Mouse (Mus musculus) cerebellum, postnatal 14 days (tissue): ENCODE data around the gene Dnajb6.
A peak's percentile ranks its signal among the peaks of the same experiment; 100 is the strongest.
"Not testable (repeated sequence)": the region's sequence is repeated elsewhere in the genome, so short reads cannot be mapped to it uniquely, and the experiment has no call there.

Experiments
- DNase-seq, 2 experiments: peaks; one replicate each; pipeline ENCODE4 v3.0.0; 2021; ENCODE audit warnings: mixed read lengths in 2 of 2

Dnajb6 gene

DNA sequence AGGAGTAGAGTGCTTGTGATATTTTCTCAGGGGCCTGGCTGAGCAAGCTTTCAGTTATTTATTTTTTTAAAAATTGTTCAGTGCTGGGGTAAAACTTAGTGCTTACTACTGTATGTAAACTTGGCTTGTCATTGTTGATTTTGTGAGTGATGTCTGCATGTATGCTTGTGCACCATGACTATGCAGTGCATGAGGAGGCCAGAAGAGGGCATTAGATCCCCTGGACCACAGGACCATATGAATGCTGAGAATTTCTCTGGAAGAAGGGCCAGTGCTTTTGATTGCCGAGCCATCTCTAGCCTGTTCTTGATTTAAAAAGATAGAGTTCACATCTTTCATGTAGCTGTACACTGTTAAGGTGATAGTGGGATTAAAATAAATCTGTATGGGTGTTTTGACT lies 35.4 kb downstream of the Dnajb6 start:
- peak; percentile 45 to 65 for DNase-seq

DNA sequence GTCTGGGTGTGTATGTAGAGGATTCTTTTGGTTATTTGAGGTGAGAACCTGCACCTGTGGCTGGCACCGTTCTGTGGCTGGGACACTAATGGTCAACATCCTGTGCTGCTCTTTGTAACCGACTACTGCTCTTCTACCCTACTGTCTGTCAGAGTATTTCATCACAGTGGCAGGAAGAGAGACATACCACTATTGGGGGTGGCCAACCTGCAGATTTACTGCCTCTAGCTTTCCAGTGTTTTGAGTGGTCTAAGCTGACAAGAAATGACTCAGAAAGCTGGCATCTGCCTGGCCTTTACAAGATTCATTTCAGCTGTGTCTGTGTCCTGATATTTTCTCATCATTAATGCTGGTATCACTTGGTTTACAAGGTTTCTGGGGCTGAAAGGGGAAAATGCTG lies 36.5 kb downstream of the Dnajb6 start:
- no peak for DNase-seq

DNA sequence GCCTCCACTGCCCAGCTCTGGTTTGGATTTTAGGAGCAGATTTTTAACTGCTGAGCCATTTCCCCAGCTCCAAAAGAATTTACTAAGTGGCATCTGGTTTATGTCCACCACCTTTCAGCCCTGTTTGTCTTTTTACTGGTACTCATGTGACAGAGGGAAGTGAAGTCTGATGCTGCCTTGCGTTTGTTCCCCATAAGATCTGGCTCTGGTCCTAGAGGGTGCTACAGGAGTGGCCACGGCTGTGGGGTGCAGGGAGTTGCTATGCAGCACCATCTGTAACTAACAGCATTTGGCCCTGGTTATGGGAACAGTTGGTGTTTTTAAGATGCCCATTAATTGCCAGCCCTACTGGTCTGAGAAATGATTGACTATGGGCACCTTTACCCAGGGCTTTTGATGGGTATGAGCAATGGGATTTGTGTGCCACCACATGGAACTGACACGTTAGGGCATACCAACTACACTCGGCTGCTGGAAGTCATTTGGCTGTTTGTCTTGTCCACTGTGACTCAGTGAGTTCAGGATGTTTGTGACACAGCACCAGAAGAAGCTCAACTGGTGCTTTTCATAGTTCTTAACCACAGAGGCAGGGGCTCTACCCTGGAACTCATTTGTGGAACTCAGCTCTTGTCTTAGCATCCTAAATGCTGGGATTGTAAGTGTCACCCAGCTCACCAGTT lies 37.3 kb downstream of the Dnajb6 start:
- peak; percentile 66 to 81 for DNase-seq

DNA sequence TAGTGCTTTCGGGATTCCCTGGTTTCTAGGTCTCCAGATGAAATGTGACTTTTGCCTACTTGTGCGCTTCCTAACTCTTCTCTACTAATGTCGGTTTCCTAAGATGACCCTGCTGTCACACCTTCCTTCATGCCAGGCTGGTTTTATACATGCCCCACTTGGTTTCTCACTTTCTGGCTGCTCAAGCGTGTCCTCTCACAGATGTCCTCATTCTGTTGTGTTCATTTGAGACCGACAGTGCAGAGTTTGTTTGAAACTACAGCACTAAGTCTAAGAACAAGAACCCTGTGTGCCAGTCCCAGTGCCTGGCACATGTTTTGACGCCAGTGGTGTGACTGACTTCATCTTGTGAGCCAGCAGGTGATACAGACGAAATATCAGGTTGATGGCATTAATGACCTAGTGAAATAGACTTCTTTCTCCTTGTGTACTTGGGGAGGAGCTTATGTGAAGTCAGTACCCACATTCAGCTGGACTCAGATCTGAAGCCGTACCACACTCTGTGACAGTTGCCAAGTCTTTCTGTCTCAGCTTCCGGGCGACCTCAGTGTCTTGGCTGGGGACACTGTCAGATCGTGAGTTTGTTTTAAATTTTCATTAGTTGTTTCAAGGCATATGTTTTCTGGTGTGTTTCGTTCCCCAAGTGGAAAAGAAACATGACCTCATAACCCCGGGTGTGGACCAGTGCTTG lies 38.1 kb downstream of the Dnajb6 start:
- peak; percentile 49 to 69 for DNase-seq

DNA sequence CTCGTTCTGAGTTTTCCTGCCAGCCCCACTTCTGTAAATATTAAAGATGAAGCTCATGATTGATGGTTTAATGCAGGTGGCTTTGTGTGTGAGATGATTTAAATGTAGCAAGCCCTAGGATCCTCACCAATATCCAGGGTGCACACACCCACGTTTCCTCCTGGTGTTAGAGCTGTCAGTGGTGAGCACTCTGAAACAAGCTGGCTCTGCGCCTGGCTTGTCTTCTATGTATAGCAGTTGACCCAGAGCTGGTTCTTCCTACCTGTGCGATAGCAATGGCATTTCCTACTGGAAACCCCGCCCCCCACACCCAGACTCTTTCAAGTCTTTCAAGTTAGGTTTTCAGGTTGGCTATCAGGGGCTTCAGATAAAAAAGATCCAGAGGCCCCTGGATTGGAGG lies 39.9 kb downstream of the Dnajb6 start:
- DNase-seq = peak; percentile 46

DNA sequence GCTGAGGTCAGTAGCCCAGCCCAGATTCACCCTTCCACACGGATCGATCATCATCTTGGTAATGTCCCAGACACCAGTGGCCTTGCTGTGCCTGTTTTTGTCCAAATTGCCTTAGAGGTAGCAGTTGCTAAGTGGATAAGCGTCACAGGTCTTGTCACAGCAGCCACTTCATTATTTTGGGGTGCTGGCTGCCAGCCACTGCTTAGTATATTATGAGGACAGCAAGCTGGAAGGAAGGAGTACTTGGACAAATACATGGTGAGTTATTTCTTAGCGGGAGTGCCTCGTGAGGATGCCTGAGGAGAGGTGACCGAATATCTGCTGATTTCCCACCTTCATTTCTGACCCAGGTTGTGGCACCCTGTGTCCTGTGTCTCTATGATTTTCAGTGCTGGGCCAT lies 42.5 kb downstream of the Dnajb6 start:
- DNase-seq = peak in 1 of 2 experiments; percentile 20

DNA sequence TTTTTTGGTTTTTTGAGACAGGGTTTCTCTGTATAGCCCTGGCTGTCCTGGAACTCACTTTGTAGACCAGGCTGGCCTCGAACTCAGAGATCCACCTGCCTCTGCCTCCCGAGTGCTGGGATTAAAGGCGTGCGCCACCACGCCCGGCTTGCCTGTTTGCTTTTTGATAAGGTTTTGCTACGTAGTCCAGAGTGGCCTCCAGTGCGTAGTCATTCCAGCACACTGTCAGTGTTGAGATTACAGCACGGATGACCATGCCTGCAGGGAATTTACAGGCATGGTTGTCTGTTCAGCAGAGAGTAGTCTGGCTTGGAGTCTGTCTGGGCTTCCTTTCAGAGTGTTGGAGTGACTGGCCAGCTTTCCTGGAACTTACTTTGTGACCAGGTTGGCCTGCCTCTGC lies 44.2 kb downstream of the Dnajb6 start:
- DNase-seq = not testable (repeated sequence)

DNA sequence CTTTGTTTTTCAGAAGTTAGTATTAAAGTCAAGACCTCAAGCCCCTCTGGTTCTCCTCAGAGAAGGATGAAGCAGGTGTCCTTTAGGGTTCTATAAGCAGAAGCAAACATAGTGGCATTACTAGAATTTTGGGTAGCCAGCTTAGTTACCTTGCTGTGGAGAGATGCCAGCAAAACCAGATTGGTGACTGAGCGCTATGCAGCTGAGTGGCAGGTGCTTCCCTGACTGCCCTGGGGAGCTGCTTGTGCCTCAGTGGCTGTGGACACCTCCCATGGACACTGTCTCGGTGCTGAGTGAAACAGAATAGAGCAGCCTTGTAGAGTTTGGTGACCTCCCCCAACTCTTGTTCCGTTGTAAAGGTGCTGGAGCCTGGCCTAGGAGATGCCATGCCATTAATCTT lies 46.8 kb downstream of the Dnajb6 start:
- peak; percentile 29 to 40 for DNase-seq

DNA sequence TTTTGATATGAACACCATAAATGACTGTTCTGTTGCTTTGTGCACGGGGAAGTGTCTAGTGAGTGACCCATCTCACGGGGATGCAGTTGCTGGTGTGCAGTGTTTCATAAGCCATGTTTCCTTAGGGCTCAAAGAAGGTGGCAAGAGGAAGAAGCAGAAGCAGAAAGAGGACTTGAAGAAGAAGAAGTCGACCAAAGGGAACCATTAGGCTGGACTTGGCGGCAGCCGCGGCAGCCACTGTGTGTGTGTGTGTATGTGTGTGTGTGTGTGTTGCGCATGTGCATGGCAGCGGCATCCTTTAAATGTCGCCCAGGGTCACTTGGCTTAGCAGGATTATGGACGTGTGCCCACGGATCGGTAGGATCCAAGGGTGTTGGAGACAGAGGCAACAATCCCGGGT lies 49.4 kb downstream of the Dnajb6 start:
- DNase-seq = peak in 1 of 2 experiments; percentile 27

DNA sequence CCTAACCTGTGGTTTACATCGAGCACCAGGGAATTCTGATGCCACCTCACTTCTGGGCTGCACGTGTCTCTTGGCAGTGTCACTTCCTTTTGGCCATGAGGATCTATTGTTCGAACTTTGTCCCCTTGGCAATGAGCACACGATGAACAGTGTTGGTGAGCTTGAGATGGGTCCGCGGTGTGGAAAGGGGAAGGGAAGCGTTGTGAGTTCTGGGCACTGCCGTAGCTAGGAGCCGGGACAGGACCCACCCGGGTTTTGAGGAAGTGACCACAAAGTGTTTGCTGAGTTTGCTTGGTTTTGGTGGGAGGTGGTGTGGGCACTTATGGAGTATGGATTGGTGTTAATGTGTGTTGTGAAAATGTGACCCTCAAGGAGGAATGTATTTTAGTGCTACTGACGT lies 50.5 kb downstream of the Dnajb6 start:
- not testable (repeated sequence) for DNase-seq

DNA sequence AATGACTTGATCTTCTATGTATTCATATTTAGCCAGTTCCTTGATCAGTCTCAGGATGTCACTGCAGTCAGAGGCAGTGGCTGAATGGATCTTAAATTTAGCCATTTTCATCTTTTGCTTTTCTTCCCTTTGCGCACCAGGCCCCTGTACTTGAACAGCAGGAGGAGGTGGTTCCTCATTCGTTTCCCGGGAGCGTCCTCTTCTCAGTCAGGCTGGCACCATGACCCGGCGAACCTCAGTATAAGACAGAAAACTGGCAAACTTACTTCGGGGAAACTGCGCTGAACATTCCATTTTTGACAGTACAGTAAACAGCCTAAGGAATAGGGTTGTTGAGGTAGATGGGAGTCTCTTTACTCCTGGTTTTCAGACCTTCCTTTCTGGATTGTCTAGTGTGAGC lies 59.4 kb downstream of the Dnajb6 start:
- DNase-seq = not testable (repeated sequence)

DNA sequence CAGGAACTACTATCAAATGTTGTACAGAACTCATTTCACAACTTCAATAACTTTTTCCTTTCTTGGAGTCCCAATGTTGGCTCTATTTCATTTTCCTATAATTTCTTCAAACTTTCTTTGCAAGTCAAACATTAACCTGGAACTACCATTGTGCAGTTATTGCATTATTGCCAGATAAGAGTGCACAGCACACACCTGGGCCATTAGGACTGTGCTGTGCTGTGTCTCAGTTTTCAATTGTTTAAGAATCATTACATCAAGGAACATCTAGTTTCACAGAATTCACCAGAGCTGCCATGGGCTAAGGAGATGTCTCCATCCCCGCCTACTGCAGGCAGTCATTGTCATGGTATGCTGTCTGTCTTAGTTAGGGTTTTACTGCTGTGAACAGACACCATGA lies 73.5 kb downstream of the Dnajb6 start:
- no peak for DNase-seq

DNA sequence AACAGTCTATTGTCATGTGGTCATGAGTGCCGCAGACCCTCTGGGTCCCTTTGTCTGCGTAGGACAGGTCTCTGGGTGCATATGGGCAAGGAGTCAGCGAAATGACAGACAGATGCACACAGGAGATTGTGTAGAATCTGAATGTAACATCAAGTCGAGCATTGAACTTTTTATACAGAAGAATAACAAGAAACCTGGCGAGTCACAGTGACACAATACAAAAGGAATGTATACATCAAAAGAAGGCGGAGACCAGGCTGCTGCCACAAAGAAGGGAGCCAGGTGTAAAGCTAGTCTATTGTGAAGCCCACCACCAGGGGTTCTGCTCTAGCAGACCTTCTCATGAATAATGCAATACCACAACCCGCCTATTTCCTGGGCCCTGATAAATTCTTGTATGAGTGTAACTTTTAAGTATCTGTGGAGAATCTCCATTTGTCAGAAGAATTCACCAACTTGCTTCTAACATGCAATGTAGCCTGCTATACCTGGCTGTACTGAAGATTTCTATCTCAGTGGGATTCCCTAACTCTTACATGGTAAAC lies 76.0 kb downstream of the Dnajb6 start:
- DNase-seq = not testable (repeated sequence)

DNA sequence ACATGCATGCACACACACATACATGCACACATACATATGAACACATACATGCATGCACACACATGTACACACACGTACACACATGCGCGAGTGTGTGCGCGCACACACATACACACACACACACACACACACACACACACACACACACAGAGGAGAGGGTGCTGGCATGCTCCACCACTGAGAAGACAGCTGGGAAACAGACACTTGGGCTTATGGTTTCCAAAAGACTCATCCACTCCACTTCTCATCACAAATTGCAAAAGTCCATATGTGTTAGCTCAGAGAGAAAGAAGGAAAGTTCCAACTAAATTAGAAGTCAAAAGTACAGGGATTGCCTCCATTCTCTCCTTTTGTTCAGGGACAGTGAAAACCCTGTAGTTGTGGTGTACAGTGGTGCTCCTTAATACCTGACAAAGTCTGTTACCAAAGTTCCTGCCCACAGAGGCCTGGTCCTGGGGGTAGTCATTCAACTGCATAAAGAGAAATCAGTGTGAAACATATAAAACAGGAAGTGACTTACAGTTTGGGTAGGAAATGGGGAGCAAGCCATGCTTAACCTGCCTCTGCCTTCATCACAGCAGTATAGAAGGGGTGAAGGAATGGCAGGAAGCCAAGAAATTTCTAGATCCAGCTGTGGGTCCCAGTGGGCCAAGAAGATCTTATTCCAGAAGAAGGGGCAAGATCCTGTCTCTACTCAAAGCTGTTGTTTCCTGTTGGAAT lies 81.2 kb downstream of the Dnajb6 start:
- DNase-seq = no peak

DNA sequence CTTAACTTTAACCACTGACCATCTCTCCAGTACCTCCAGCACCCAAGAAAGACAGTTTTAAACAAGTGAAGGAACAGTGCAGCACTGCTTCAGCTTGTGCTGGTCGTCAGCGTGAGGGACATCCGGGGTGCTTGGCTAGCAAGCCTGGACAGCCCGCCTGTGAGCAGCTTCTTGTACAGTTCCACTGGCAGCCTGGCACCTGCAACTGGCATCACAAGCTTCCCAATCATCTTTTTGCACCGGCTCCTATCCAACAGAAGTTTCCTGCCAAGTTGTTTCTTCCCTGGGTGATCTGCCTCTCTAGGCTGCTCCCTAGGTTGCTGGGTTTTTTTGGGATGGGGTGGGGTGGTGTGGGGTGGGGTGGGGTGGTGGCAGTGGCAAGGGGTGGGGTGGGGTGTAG lies 81.9 kb downstream of the Dnajb6 start:
- peak; percentile 33 to 52 for DNase-seq

DNA sequence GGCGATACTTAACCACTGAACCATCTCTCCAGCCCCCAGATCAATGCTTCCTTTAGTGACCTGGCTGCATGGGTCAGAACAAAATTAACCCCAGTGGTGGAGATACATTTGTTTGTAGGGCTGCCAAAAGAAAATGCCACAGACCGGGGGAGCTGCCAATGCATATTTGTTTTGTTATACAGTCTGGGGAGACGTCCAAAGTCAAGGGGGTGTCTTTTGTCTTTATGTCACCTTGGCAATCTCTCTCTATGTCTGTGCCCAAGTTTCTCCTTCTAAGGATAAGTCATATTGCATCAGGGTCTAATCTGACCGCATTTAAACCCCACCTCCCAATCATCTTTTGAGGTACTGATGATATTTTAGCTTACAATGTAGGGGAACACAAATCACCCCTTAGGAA lies 82.8 kb downstream of the Dnajb6 start:
- DNase-seq = no peak

DNA sequence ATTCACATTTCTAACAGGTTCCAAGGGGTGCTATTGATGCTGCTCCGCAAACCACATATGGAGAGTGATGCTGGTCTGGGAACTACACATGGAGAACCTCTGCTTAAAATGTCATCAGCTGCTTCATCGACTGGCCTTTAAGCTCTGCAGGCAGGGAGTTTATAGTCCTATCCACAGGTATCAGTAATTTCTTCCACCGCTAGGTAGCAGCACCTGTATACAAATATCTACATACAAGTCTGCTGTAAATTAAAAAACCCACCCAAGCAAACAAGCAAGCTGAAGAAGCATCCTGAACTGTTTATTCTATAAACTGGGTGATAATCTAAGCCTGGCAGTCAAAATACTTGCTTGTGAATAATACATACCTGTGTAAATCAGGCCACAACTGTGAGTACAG lies 89.3 kb downstream of the Dnajb6 start:
- DNase-seq = peak; percentile 57 to 69

DNA sequence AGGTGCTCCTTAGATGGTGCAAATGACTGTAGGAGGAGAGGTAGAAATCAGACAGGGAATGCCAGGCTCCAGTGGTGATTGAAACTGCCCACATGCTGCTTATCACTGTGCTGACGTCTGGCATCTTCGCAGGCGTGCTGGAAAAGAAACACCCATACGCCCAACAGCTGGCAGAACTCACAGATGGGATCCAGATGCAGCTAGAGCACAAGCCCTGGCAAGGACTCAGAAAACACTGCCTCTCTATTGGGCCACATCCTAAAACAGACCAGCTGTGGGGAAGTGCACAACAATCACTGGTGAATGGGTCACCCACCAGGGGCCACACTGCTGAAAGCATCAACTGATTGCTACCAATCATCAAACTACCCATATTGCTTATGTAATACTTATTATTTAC lies 91.3 kb downstream of the Dnajb6 start:
- no peak for DNase-seq

DNA sequence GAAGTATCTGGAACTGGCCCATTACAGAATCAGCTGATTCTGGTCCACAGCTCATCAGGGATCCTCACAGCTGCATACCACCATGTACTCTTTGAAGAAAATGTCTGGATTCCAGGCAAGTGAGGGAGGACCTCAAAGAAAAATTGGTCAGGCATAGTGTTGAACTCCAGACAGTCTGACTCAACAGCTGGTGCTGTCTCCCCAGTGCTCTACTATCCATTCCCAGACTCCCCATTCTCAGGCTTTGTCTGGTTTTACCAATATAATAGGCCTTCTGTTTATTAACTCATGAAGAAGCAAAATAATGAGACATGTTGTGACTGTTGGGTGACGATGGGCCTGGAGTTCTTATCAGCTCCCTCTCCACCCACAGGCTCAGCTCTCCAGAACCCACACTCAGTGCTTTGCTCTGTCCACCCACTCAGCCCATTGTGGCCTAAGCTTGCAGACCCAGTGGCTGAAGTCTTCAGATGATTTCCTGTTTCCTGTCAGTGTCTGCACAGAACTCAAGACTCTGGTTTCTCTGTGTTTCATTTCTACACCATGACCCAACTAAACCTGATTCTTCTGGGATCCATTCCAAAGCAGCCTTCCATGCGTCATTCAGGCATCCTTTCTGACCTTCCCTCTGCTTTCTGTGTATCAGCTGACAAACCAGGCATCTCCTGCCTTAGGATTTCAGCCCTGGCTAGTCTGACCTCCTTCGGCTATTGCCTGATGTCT lies 107.1 kb downstream of the Dnajb6 start:
- no peak for DNase-seq

DNA sequence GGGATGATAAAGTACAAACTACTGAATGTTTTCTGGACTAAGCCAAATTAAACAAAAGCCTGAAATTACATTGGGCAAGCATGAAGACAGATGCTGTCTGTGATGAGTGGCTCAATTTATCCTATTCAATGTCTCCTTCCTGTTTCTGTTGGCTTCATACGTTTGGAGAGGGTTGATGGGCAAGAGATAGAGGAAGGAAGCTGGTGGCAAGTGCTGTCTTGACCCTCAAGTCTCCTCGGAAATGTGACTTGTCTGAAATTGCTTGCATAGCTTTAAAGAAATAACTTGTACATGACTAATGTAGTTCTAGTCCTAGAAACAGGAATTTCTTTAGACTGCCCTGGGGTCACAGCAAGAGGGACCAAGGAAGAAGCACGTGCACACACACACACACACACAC lies 109.5 kb downstream of the Dnajb6 start:
- no peak for DNase-seq

DNA sequence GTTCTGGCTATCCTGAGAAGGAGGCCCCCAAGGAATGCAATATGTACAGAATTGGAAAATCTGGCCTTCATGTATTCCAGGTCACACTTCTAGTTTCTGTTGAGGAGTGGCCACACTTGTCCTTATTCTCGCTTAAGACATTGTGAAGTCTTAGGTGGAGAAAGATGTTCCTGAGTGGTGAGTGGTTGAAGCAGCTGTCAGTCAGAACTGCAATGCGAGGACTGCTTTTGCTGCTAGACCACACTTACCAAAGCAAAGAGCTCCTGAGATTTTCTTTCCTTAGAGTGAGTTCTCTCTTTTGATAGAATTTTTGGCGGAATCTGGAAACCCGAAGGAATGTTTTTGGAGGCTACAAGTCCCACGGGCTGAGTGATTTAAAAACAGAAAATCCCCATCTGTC lies 112.0 kb downstream of the Dnajb6 start:
- no peak for DNase-seq

DNA sequence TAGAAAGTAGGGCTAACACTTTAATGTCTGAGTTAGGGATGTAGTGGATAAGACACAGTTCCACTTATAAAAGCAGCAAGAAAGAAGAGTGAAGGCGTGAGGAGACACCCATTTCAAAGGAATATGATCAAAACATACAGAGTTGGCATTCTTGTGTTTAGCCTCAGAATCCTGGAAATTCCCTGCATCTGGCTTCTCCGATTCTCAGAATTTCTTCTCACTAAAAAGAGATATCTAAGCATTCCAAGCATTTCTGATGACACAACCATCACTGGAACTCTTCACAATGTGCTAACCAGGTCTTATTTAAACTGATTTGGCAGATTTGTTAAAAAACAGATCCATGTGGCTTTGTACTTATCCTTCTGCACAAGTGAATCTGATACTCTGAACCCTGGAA lies 112.6 kb downstream of the Dnajb6 start:
- DNase-seq = no peak

DNA sequence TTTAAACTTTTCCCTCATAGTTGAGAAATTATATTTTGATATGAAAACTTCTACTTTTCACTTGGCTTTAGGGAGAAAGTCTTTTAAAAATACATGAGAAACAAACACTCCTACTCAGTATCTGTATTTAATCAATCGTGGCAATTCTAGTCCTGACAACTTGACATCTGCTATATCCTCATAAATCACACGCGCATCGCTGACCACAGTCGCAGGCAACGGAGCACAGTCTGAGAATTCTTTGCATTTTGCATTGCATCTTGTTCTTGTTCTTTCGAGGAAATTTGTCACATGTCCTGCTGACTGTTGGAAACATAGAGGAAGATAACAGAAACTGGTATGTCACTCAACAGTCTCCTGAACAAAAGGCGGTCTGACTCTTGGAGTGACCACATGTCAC lies 116.9 kb downstream of the Dnajb6 start:
- DNase-seq = no peak
